Mouse (Mus musculus) liver, postnatal 0 days (tissue): Measurements from ENCODE around the gene Syne4. TPM values are rescaled to one million over a fixed set of nuclear protein-coding genes. Genes with fewer than 3 reads are reported as not detected.

Experiments used
- ATAC-seq: fragments of 200-750 bp; cut with Nextera tagmentation; 2 replicates; pipeline ENCODE4 v1.8.0; 2017; ENCODE audit warnings: mild to moderate bottlenecking, moderate library complexity
- DNase-seq: peaks from one replicate; pipeline ENCODE4 v3.0.0-alpha.2; 2016
- H3K27ac ChIP-seq: fragments of 300-500 bp; sonication (generic); 2 replicates; pipeline ENCODE4 v1.5.1; 2014; ENCODE audit warnings: antibody characterized with exemption, moderate library complexity, mild to moderate bottlenecking, low read depth
- H3K27me3 ChIP-seq: fragments of 300-500 bp; sonication (generic); 2 replicates; pipeline ENCODE4 v1.6.1; 2014; ENCODE audit warnings: low read length, control low read depth, mixed read lengths; ENCODE audit not compliant: insufficient read depth
- H3K36me3 ChIP-seq: fragments of 300-500 bp; sonication (generic); replicated peaks from 2 replicates; pipeline ENCODE4 v1.6.1; 2014; ENCODE audit warnings: mild to moderate bottlenecking, control low read depth, low read length, moderate library complexity, mixed read lengths; ENCODE audit not compliant: insufficient read depth
- H3K4me1 ChIP-seq: fragments of 300-500 bp; sonication (generic); 2 replicates; pipeline ENCODE4 v1.6.1; 2014; ENCODE audit warnings: antibody characterized with exemption, mild to moderate bottlenecking, control low read depth; ENCODE audit not compliant: insufficient read depth
- H3K4me2 ChIP-seq: fragments of 300-500 bp; sonication (generic); 2 replicates; pipeline ENCODE4 v1.6.1; 2014; ENCODE audit warnings: low read depth, mild to moderate bottlenecking, low read length, moderate library complexity, mixed read lengths
- H3K4me3 ChIP-seq: fragments of 300-500 bp; sonication (generic); 2 replicates; pipeline ENCODE4 v1.5.1; 2014; ENCODE audit warnings: low read depth, low read length
- H3K9ac ChIP-seq: fragments of 300-500 bp; sonication (generic); replicated peaks from 2 replicates; pipeline ENCODE4 v1.6.1; 2014; ENCODE audit warnings: mild to moderate bottlenecking, moderate library complexity
- H3K9me3 ChIP-seq: fragments of 300-500 bp; sonication (generic); 2 replicates; pipeline ENCODE4 v1.6.1; 2016; ENCODE audit warnings: mild to moderate bottlenecking, control low read depth, low read length, mixed read lengths
- CTCF ChIP-seq: sonication (generic); IDR thresholded peaks from 2 replicates; pipeline ENCODE4 v1.5.1; 2016; ENCODE audit warnings: antibody characterized with exemption, low read depth
- EP300 ChIP-seq: IDR thresholded peaks from 2 replicates; pipeline ENCODE4 v1.6.1; 2016; ENCODE audit warnings: antibody characterized with exemption, low read depth, mild to moderate bottlenecking
- WGBS: fragments of 180-500 bp; shearing (Covaris S2); extraction: QIAGEN DNeasy Blood & Tissue Kit; methylation state at CpG from one replicate; pipeline ENCODE4 v1.1.7; 2014; ENCODE audit not compliant: insufficient replicate concordance; 5-methylcytosine and 5-hydroxymethylcytosine counted together
- polyA plus RNA-seq: library from polyadenylated mRNA; unstranded; fragments of >200 nt; fragmentation: Nextera tagmentation; extraction: Ambion mirVana; gene quantifications from 2 replicates; pipeline ENCODE4 v1.2.1, GENCODE M21; 2015

The Syne4 gene
- polyA plus RNA-seq, 1 experiment from 2014 or later: 12.8 TPM

DNA sequence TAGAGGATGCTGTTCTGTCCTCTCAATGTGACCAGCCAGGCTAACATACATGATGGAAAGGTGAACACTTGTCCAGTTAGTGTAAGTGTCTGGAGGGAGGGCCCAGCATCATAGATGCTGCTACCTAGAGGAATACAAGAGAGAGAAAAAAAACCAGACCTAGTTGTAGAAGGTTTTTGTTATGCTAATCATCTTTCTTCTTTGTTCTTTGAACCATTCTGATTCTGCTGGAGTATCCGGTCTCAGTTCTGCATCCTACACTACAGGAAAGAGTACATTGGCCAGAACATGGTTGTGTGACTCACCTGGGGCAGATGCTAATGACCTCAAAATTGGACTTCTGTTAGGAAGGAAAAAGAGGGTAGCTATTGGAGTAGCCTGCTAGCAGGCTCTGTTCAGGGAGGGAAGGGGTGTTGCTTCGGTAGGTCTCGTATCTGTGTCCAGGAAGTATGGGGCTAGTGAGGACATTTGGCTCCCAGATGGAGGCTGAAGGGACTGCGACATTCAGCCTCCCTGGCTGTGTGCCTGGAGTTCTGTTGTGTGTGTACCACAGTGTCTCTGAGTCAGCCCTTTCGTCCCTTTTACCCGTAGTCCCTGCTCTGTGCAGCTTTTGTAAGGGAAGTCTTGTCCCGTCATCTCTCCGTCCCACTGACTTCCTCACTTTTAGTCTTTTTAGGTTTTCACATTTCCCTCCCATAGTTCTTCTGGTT is 27.8 kb upstream of the Syne4 start:
- 41% methylated on average over 8 of the region's 8 CpGs for WGBS
- H3K36me3 ChIP-seq: no peaks in the 10 kb centered on the region
- DNase-seq (no peak), ATAC-seq (no peak)
- no peaks in the 10 kb centered on the region for H3K4me1 ChIP-seq
- H3K4me3 ChIP-seq: no peak overlapping the region
- TF ChIP-seq CTCF (no peak), EP300 (no peak)
- no peak overlapping the region for H3K27ac ChIP-seq
- no peaks in the 10 kb centered on the region for H3K9me3 ChIP-seq
- H3K9ac ChIP-seq: no peak overlapping the region
- H3K4me2 ChIP-seq: no peak overlapping the region
- H3K27me3 ChIP-seq: peaks cover 4% of the 10 kb centered on the region

GRCm38 (mm10) chr7:30288046-30288445 is 26.6 kb upstream of the Syne4 start:
- TF ChIP-seq EP300 (no peak), CTCF (no peak)
- H3K36me3 ChIP-seq: no peaks in the 10 kb centered on the region
- no peaks in the 10 kb centered on the region for H3K9me3 ChIP-seq
- no peak for DNase-seq
- 69% methylated on average over 6 of the region's 6 CpGs for whole genome bisulfite sequencing
- H3K9ac ChIP-seq: no peak overlapping the region
- no peaks in the 10 kb centered on the region for H3K4me1 ChIP-seq
- no peak overlapping the region for H3K4me3 ChIP-seq
- H3K4me2 ChIP-seq: no peak overlapping the region
- H3K27me3 ChIP-seq: peaks cover 8% of the 10 kb centered on the region
- H3K27ac ChIP-seq: no peak overlapping the region
- no peak for ATAC-seq

GRCm38 (mm10) chr7:30289071-30289713 is 25.4 kb upstream of the Syne4 start:
- H3K36me3 ChIP-seq: no peaks in the 10 kb centered on the region
- H3K27ac ChIP-seq: no peak overlapping the region
- H3K9ac ChIP-seq: no peak overlapping the region
- H3K4me3 ChIP-seq: no peak overlapping the region
- WGBS: 64% methylated on average over 7 of the region's 7 CpGs
- no peaks in the 10 kb centered on the region for H3K4me1 ChIP-seq
- no peaks in the 10 kb centered on the region for H3K9me3 ChIP-seq
- no peak overlapping the region for H3K4me2 ChIP-seq
- H3K27me3 ChIP-seq: peaks cover 8% of the 10 kb centered on the region
- ATAC-seq (no peak), DNase-seq (no peak)
- TF ChIP-seq EP300 (no peak), CTCF (no peak)

GRCm38 (mm10) chr7:30289714-30290399 is 24.8 kb upstream of the Syne4 start:
- no peak overlapping the region for H3K9ac ChIP-seq
- DNase-seq: no peak
- H3K4me3 ChIP-seq: no peak overlapping the region
- H3K4me2 ChIP-seq: no peak overlapping the region
- no peaks in the 10 kb centered on the region for H3K36me3 ChIP-seq
- ATAC-seq: no peak
- 64% methylated on average over 10 of the region's 10 CpGs for WGBS
- H3K9me3 ChIP-seq: no peaks in the 10 kb centered on the region
- no peaks in the 10 kb centered on the region for H3K4me1 ChIP-seq
- no peak for TF ChIP-seq CTCF
- TF ChIP-seq EP300: no peak
- no peak overlapping the region for H3K27ac ChIP-seq
- peaks cover 8% of the 10 kb centered on the region for H3K27me3 ChIP-seq

GRCm38 (mm10) chr7:30291215-30292131 is 23.1 kb upstream of the Syne4 start, which contains the start of gene Clip3:
TSS of gene Clip3 (plus strand) at chr7:30291728.
- Histone ChIP-seq H3K9me3 (no peaks in the 10 kb centered on the region), H3K9ac (no peak within 1 kb of the TSS), H3K4me2 (no peak within 1 kb of the TSS), H3K4me1 (no peaks in the 10 kb centered on the region), H3K36me3 (no peaks in the 10 kb centered on the region), H3K4me3 (peak within 1 kb of the TSS; percentile 26), H3K27ac (no peak within 1 kb of the TSS), H3K27me3 (peaks cover 8% of the 10 kb centered on the region)
- WGBS: 10% methylated on average over 35 of the region's 35 CpGs
- no peak for TF ChIP-seq EP300
- TF ChIP-seq CTCF: no peak
- DNase-seq (peak; percentile 32), ATAC-seq (no peak)
